Mouse (Mus musculus) cerebellum, postnatal 36 days (tissue): ENCODE results near the gene Zfp672.
"Not testable (repeated sequence)": the region's sequence is repeated elsewhere in the genome, so short reads cannot be mapped to it uniquely, and the experiment has no call there.

ENCODE experiments used
- DNase-seq, 2 experiments: peaks; one replicate each; pipeline ENCODE4 v3.0.0; 2021 to 2022; ENCODE audit warnings: mixed read lengths in 2 of 2

Gene Zfp672

GRCm38 (mm10) chr11:58330276-58331148 is at the start of gene Zfp672, which contains the start of gene Sh3bp5l:
Zfp672 (minus strand) TSS chr11:58330339.
Sh3bp5l (plus strand) TSS chr11:58330724.
- DNase-seq, result peak; percentile 84 to 89

DNA sequence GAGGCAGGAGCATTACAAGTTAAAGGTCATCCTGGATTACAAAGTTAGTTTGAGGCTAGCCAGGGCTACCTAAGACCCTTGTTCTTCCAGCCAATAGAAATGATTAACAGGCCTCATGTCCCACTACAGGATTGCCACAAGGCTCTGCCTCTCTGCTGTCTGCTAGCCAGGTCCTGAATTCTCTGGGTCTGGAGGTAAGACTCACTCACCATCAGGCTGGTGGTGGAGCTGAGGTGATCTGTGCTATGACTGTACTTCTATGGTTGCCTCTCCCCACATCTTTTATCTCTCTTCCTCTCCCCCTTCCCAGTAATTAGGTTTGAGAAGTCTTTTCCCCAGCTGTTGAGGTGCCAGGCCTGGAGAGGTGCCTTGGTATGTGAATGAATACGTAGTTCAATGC is 49.4 kb upstream of the Zfp672 start:
- DNase-seq, result no peak

DNA sequence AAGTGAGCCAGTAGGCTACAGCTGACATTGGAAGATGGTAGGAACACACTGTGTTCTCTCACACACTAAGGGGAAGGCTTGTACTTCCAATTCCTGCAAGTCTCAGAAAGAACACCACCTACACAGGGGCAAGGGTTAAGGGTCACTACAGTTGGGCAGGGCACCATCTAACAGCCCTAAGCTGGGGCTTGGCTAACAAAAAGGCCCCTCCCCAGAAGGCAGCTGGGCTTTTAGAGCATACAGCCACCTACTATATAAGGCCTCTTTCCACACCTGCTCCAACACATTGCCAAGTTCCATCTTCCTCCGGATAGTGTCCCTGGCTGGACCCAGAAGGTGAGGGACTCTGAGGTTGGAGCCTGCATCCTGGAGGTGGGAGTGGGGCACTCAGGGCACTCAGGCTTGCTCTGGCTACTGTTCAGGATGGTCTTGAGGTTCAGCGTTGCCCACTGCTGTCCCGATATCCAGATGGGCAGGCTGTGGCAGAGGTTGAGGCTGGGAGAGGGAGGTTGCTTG is 48.7 kb upstream of the Zfp672 start, which contains the start of gene Lypd8:
Gene Lypd8 (plus strand): TSS at position 281 of the 516 bp plus-strand sequence.
- no peak for DNase-seq

DNA sequence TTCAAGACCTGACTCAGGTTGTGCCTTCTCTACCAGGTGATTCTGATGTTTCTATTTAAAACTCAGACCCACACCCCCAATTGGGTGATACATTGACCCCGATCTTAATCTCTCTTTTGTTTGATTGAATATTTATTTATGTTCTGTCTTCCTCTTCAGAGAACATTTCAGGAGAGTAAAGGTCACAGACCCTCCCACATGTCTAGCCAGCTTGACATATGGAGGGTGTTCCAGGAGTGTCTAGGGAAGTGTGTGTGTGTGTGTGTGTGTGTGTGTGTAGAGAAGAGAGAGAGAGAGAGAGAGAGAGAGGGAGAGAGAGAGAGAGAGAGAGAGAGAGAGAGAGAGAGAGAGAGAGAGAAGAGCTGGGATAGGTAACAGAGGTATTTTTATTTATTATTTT is 47.5 kb upstream of the Zfp672 start:
- DNase-seq, result no peak

DNA sequence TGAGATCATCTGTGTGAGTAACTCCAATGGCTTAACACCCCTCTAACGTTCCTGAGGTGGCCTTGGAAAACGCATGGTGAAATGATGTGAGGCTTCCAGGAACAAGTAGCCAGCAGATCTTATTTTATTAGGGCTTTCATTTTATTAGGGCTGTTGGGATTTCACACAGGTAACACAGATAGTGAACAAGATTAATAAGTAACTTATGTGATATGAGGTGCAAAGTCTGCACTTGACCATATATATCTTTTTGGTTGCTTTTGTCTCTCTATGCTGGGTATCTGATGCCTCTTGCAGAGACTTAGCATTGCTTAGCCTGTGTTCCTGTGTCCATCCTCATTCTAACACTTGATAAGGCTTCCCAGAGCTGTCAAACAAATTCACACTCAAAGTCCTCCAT is 47.1 kb upstream of the Zfp672 start:
- DNase-seq, result no peak

GRCm38 (mm10) chr11:58366191-58366590 is 36.1 kb upstream of the Zfp672 start:
- not testable (repeated sequence) for DNase-seq

- DNase-seq, result no peak
Measured at GRCm38 (mm10) chr11:58364454-58364853, 34.3 kb upstream of the Zfp672 start.

DNA sequence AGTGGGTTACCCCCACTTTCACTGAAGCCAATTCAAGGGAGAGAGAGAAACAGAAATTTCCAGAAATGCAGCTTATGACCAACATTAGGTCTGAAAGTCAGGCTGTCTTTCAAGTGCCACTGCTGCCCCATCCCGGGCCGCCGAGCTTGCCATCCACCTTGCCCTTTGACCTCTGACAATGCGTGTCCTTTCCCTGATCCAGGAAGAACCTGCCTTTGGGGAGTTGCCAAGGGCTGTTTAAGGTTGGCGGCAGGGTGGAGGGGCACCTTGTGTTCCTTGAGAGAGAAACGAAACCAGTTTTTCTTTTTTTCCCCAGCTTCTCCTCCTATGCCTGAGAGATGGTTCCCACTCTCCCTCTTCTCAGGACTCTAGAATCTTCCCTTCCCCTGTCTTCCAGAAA is 32.4 kb upstream of the Zfp672 start:
- not testable (repeated sequence) for DNase-seq

GRCm38 (mm10) chr11:58357844-58358534 is 27.9 kb upstream of the Zfp672 start:
- DNase-seq, result no peak

- no peak for DNase-seq
Measured at GRCm38 (mm10) chr11:58357042-58357441, 26.9 kb upstream of the Zfp672 start.

GRCm38 (mm10) chr11:58354927-58355326 is 24.8 kb upstream of the Zfp672 start:
- no peak for DNase-seq

- DNase-seq, result no peak
Measured at GRCm38 (mm10) chr11:58354476-58354875, 24.3 kb upstream of the Zfp672 start.

- DNase-seq, result no peak
Measured at GRCm38 (mm10) chr11:58353709-58354108, 23.6 kb upstream of the Zfp672 start.

DNA sequence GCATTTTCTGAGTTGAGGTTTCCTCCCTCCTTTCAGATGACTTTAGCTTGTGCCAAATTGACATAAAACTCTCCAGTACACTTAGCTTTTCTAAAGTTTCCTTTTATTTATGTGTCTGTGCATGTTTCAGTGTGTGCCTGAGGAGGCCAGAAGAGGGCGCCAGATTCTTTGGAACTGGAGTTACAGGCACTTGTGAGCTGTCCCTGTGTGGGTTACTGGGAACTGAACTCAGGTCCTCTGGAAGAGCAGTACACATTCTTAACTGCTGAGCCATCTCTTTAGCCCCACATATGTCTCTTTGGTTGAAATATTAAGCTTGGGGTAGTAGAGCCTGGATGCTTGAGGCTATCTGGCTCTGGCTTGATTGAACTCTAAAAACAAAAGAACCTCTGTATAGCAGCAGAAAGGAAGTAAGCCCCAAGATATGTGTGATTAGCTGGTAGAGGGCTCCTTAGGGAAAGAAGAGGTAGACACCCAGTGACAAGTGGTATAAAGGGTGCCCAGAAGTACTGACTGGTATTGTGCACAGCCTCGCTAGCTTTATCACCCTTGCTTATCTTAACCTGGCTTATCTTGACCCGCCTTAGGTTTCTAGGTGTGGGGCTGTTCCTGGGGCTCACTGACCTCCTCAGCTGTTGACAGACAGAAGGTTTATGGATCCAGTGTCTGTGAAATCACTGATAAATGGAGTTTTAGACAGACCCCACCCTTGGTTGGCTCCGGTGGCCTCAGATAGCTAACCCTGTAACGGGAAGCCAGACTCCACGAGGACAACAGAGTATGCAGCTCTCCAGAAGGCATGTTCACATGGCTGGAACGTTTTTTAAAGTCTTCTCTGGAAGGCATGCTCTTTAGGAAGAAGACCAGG is 22.8 kb upstream of the Zfp672 start:
- no peak for DNase-seq

GRCm38 (mm10) chr11:58351179-58351578 is 21.0 kb upstream of the Zfp672 start:
- no peak for DNase-seq

DNA sequence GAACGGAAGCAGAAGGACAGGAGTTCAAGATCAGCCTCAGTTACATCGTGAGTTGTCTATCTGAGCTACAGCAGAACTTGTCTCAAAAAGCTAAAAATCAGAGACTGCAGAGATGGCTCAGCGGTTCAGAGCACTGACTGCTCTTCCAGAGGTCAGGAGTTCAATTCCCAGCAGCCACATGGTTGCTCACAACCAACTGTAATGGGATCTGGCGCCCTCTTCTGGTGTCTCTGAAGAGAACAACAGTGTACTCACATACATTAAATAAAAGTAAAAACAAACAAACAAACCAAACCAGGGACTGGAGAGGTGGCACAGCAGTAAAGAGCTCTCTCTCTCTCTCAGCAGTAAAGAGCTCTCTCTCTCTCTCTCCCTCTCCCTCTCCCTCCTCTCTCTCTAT is 20.5 kb upstream of the Zfp672 start:
- no peak for DNase-seq

DNA sequence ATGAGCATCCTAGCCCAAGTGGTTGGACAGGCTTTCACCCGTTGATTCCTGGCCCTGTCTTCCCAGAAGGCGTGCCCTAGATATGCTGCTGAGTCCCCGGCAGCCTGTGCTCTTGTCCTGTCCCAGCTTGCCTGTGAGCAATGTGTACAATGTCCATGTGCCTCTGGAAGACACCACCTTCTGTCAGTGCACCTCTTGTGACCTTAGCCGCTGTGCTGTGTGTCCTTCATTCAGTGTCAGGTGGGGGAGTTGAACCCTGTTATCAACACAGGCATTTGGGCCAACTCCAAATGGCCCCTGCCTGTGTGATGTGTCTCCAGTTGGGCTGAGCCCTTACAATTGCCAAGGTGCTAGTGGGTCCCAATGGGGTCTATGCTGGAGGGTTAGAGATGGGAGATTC is 16.6 kb upstream of the Zfp672 start:
- DNase-seq, result no peak

DNA sequence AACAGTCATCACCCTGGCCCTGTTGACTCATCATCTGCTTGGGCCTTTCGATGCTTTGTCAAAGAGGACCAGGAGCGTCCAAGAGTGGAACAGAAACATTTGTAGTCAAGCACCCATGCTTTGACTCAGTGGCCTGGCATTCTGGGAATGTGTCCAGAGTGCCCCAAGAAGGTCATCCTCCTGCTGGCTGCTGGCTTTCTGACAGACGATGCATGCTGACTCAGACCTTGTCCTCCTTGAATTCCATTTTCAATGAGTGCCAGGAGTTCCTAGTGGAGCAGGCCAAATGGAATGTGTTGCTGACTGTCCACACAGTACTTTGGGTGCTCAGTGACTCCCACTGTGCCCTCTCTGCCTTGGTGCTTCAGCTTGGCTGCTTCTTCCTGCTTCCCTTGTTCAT is 4.6 kb upstream of the Zfp672 start:
- DNase-seq, result peak in 1 of 2 experiments; percentile 40

GRCm38 (mm10) chr11:58331546-58331945 is 1.4 kb upstream of the Zfp672 start:
- DNase-seq, result no peak

- DNase-seq, result no peak
Measured at GRCm38 (mm10) chr11:58331149-58331495, 983 bp upstream of the Zfp672 start.

DNA sequence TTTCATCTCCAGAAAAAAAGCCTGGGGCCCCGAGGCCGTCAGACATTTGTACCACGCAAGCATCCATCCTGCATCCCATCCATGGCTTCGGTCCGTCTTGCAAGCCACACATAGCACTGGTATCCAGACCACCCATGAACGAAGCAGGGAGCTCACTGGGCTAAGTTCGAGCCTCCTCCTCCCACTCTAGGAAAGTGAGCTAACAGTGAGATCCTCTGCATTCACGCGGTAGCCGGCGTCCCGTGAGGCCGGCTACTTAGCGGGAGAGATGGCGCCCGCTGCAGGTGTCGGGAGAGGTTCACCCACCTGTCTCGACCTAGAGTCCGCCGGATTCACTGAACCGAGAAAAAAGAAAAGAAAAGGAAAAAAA is 248 bp downstream of the Zfp672 start:
- no peak for DNase-seq

DNA sequence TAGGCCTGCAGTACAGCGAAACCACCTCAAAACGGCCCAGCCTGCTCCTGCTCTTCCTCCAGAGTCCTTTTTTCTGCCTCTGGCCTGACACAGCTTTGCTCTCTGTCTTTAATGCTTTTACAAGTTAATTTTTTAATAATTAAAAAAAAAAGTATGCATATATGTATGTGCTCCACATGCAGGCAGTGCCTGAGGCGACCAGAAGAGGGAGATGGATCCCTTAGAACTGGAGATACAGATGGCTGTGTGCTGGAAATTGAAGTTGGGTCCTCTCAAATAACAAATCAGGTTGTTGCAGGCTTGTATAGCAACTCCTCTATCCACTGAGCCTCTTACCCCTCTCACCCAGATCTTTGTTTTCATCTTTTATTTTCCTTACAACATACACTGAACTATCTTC is 3.4 kb downstream of the Zfp672 start:
- no peak for DNase-seq
